ENCODE assay signal across 30 mouse cellular contexts in genomic region chr11:58268285-58268684, GRCm38 (mm10). TPM values are rescaled to one million over a fixed set of nuclear protein-coding genes. Genes with fewer than 3 reads are reported as not detected.
DNase-seq lines count a peak whose midpoint lies in the region; ATAC-seq and TF ChIP-seq lines count a peak whose summit lies in the region.
"Had no signal": no experiment of that assay in that cellular context is flagged by ENCODE, and none has a peak within 500 bp of the region (broad histone marks: within the 10 kb centered on the region; RNA-seq: fewer than 3 reads in every experiment).

No protein-coding gene starts in this region.

- intact Hi-C loops in left cerebral cortex, postnatal 14 days (cut with DNase I), result no loop called here

- no peak for TF ChIP-seq EP300 in liver, postnatal 0 days (IDR thresholded peaks at IDR 0.05; ENCODE audit: low read depth)

- DNase-seq in heart, embryonic 10.5 days (ENCODE audit: low spot score), result peak; percentile 7
- no peak for DNase-seq in heart, adult 9 months (ENCODE audit: low spot score in 2 of 2)
- DNase-seq in liver, embryonic 13.5 days, result no peak
- DNase-seq in liver, result no peak
- DNase-seq in liver, postnatal 0 days, result no peak
- no peak for DNase-seq in left cerebral cortex, postnatal 14 days (ENCODE audit: low spot score in 2 of 2)
- DNase-seq: adrenal gland, adult 8-10 months; adrenal gland, postnatal 14 days; adrenal gland, postnatal 36 days; B cell, adult 2 months; cerebellum, adult 11 months; cerebellum, adult 18-20 months; cerebellum, adult 8-10 months; cerebellum, adult 9-11 months; cerebellum, postnatal 14 days; cerebellum, postnatal 36 days; embryo, embryonic 11 days had no signal

- no peak overlapping the region for H3K9ac ChIP-seq in liver, embryonic 13.5 days
- no peak overlapping the region for H3K9ac ChIP-seq in liver, postnatal 0 days (replicated peaks)
- H3K9ac ChIP-seq: embryonic facial prominence, embryonic 13.5 days; embryonic facial prominence, embryonic 15.5 days; forebrain, embryonic 12.5 days had no signal

- 0 out of 2 replicates have a peak, but pooled peaks have one; percentile 4 for TF ChIP-seq CTCF in liver, postnatal 0 days (IDR thresholded peaks at IDR 0.05; ENCODE audit: low read depth)

- H3K27me3 ChIP-seq in heart, embryonic 10.5 days (ENCODE audit: insufficient read depth, poor library complexity, severe bottlenecking), result no peaks in the 10 kb centered on the region
- H3K27me3 ChIP-seq in liver, embryonic 13.5 days, result no peaks in the 10 kb centered on the region
- H3K27me3 ChIP-seq in liver, postnatal 0 days (ENCODE audit: insufficient read depth, low read length), result no peaks in the 10 kb centered on the region
- H3K27me3 ChIP-seq: embryonic facial prominence, embryonic 13.5 days; embryonic facial prominence, embryonic 15.5 days; forebrain, embryonic 12.5 days had no signal

- H3K4me3 ChIP-seq in heart, embryonic 10.5 days, result no peak overlapping the region
- H3K4me3 ChIP-seq in liver, embryonic 13.5 days (replicated peaks), result no peak overlapping the region
- no peak overlapping the region for H3K4me3 ChIP-seq in liver, postnatal 0 days (ENCODE audit: low read depth, low read length)
- H3K4me3 ChIP-seq: embryonic facial prominence, embryonic 13.5 days; embryonic facial prominence, embryonic 15.5 days; erythroblast, embryonic 14.5 days; forebrain, embryonic 10.5 days; forebrain, embryonic 12.5 days had no signal

- no peak overlapping the region for H3K27ac ChIP-seq in heart, embryonic 10.5 days
- H3K27ac ChIP-seq in liver, embryonic 13.5 days, result no peak overlapping the region
- no peak overlapping the region for H3K27ac ChIP-seq in liver, postnatal 0 days (ENCODE audit: low read depth)
- H3K27ac ChIP-seq: embryonic facial prominence, embryonic 13.5 days; embryonic facial prominence, embryonic 15.5 days; forebrain, embryonic 10.5 days; forebrain, embryonic 12.5 days had no signal

- peak; percentile 48; the same call in 1 of the 2 replicates for ATAC-seq in liver, embryonic 13.5 days (ENCODE audit: low read depth)
- peak; percentile 85 for ATAC-seq in liver, postnatal 0 days
- no peak for ATAC-seq in monocyte, adult 5-6 weeks (replicated peaks; ENCODE audit: insufficient number of reproducible peaks, low FRiP score, low TSS enrichment, poor library complexity, severe bottlenecking)
- ATAC-seq: activated CD4-positive, CD25-positive, alpha-beta regulatory T cell, adult 4 months; CD4-positive, CD25-positive, alpha-beta regulatory T cell, adult 4 months; forebrain, embryonic 14.5 days; Patski had no signal

- no peak overlapping the region for H3K4me2 ChIP-seq in liver, embryonic 13.5 days
- no peak overlapping the region for H3K4me2 ChIP-seq in liver, postnatal 0 days (ENCODE audit: low read depth, low read length)
- H3K4me2 ChIP-seq: embryonic facial prominence, embryonic 13.5 days; embryonic facial prominence, embryonic 15.5 days; forebrain, embryonic 12.5 days had no signal

- H3K36me3 ChIP-seq in heart, embryonic 10.5 days, result no peaks in the 10 kb centered on the region
- no peaks in the 10 kb centered on the region for H3K36me3 ChIP-seq in liver, embryonic 13.5 days
- H3K36me3 ChIP-seq in liver, postnatal 0 days (replicated peaks; ENCODE audit: insufficient read depth, low read length), result no peaks in the 10 kb centered on the region
- H3K36me3 ChIP-seq: embryonic facial prominence, embryonic 13.5 days; embryonic facial prominence, embryonic 15.5 days; forebrain, embryonic 10.5 days; forebrain, embryonic 12.5 days; G1E had no signal

- H3K9me3 ChIP-seq in heart, embryonic 10.5 days, result no peaks in the 10 kb centered on the region
- H3K9me3 ChIP-seq in liver, embryonic 13.5 days (replicated peaks), result no peaks in the 10 kb centered on the region
- H3K9me3 ChIP-seq in liver, postnatal 0 days (ENCODE audit: low read length), result no peaks in the 10 kb centered on the region
- H3K9me3 ChIP-seq: embryonic facial prominence, embryonic 13.5 days; embryonic facial prominence, embryonic 15.5 days; forebrain, embryonic 10.5 days; forebrain, embryonic 12.5 days; G1E had no signal

- 90% methylated on average over 3 of the region's 3 CpGs for WGBS in heart, embryonic 10.5 days
- WGBS in liver, embryonic 13.5 days (ENCODE audit: insufficient replicate concordance), result 61% methylated on average over 3 of the region's 3 CpGs
- WGBS in liver, postnatal 0 days (ENCODE audit: insufficient replicate concordance), result 65% methylated on average over 3 of the region's 3 CpGs

- no peaks in the 10 kb centered on the region for H3K4me1 ChIP-seq in heart, embryonic 10.5 days
- H3K4me1 ChIP-seq in liver, embryonic 13.5 days (replicated peaks), result no peaks in the 10 kb centered on the region
- no peaks in the 10 kb centered on the region for H3K4me1 ChIP-seq in liver, postnatal 0 days (ENCODE audit: insufficient read depth)
- H3K4me1 ChIP-seq: embryonic facial prominence, embryonic 13.5 days; embryonic facial prominence, embryonic 15.5 days; forebrain, embryonic 10.5 days; forebrain, embryonic 12.5 days had no signal

RNA-seq across cellular contexts. Expression of gene 4930438A08Rik, which starts 6.3 kb away (rescaled TPM):
- polyA plus RNA-seq in heart, embryonic 10.5 days (2016; fragmentation: Nextera tagmentation; extraction: Ambion mirVana), result not detected in 2 replicates
- polyA plus RNA-seq in liver, embryonic 13.5 days (2015; fragmentation: Nextera tagmentation; extraction: Ambion mirVana), result 0.21 and 0.36 TPM in 2 replicates
- 4.9 and 7.0 TPM in 2 replicates for polyA plus RNA-seq in liver, postnatal 0 days (2015; fragmentation: Nextera tagmentation; extraction: Ambion mirVana)
- not detected in 3 replicates for total RNA-seq in monocyte, adult 5-6 weeks (2017)
- not detected for total RNA-seq in left cerebral cortex, postnatal 14 days (2021)
- total RNA-seq: adrenal gland, adult 18-20 months; adrenal gland, adult 8-10 months; adrenal gland, postnatal 14 days; adrenal gland, postnatal 36 days; CH12.LX had no signal
- polyA plus RNA-seq: activated CD4-positive, CD25-positive, alpha-beta regulatory T cell, adult 4 months; CD4-positive, CD25-positive, alpha-beta regulatory T cell, adult 4 months; embryonic facial prominence, embryonic 13.5 days; erythroblast, embryonic 14.5 days; forebrain, embryonic 10.5 days; forebrain, embryonic 12.5 days; forebrain, embryonic 14.5 days; G1E; Patski had no signal

RNA-seq across cellular contexts. Expression of gene Zfp692, which starts 38.6 kb away (rescaled TPM):
- 18.5 and 19.2 TPM in 2 replicates for polyA plus RNA-seq in heart, embryonic 10.5 days (2016; fragmentation: Nextera tagmentation; extraction: Ambion mirVana)
- polyA plus RNA-seq in liver, embryonic 13.5 days (2015; fragmentation: Nextera tagmentation; extraction: Ambion mirVana), result 12.2 and 12.6 TPM in 2 replicates
- polyA plus RNA-seq in liver, postnatal 0 days (2015; fragmentation: Nextera tagmentation; extraction: Ambion mirVana), result 3.3 and 4.0 TPM in 2 replicates
- 8.4 to 17.0 TPM (median 9.2 TPM) in 3 replicates for total RNA-seq in monocyte, adult 5-6 weeks (2017)
- 10 to 100 TPM; 20.0 to 21.3 TPM for total RNA-seq in left cerebral cortex, postnatal 14 days (2021)
